Mouse (Mus musculus): ENCODE results near the gene Fcgrt. TPM values are rescaled to one million over a fixed set of nuclear protein-coding genes. Genes with fewer than 3 reads are reported as not detected.
A peak's percentile ranks its signal among the peaks of the same experiment; 100 is the strongest.

The Fcgrt gene
- total RNA-seq, 1 experiment, result 10.6 TPM

- Histone ChIP-seq H3K4me3 (ENCODE audit: insufficient read depth in 1 of 2, low read depth in 1 of 2, low read length in 2 of 2, poor library complexity in 1 of 2, severe bottlenecking in 1 of 2) (peak within 1 kb of the TSS; percentile 97 to 99), H3K9ac (ENCODE audit: insufficient read depth, low read depth, low read length, poor library complexity, severe bottlenecking) (peak within 1 kb of the TSS; percentile 92), H3K36me3 (ENCODE audit: control insufficient read depth, insufficient read depth, low read length, poor library complexity, severe bottlenecking) (peaks cover 22% of the 10 kb centered on the region), H3K9me3 (ENCODE audit: control insufficient read depth, insufficient read depth, low read depth, low read length) (no peaks in the 10 kb centered on the region), H3K27ac (ENCODE audit: insufficient read depth, low read depth, low read length, poor library complexity, severe bottlenecking) (peak within 1 kb of the TSS; percentile 96), H3K4me1 (ENCODE audit: control insufficient read depth in 2 of 2, insufficient read depth in 2 of 2, low read length in 2 of 2, poor library complexity in 1 of 2) (peaks cover 0 to 23% of the 10 kb centered on the region in 2 experiments; a peak in 2 of 4 replicates)
- in situ Hi-C loops (cut with MboI; ENCODE audit: low sequenced_read_pairs in 2 of 2, unreplicated experiment in 2 of 2), result no loop called here
- peak; percentile 24 for DNase-seq (ENCODE audit: low read depth, low spot score)
- TF ChIP-seq ZNF384 (IDR thresholded peaks at IDR 0.05; ENCODE audit: low read depth, low read length), result 0 out of 2 replicates have a peak, but pooled peaks have one; percentile 34
- TF ChIP-seq HCFC1 (IDR thresholded peaks at IDR 0.05; ENCODE audit: borderline replicate concordance, insufficient read depth, low read length), result no peak
- TF ChIP-seq CHD2 (IDR thresholded peaks at IDR 0.05; ENCODE audit: low read depth, low read length), result no peak
- no peak for TF ChIP-seq ZC3H11A (IDR thresholded peaks at IDR 0.05; ENCODE audit: borderline replicate concordance, low read depth, low read length)
- TF ChIP-seq MAFK (IDR thresholded peaks at IDR 0.05; ENCODE audit: insufficient read depth, low read depth, low read length), result no peak
Measured at GRCm38 (mm10) chr7:45052862-45053116, 50.9 kb downstream of the Fcgrt start, which contains the start of gene Prr12. Prr12 (minus strand) TSS chr7:45052881.

- no peak for DNase-seq (ENCODE audit: low read depth, low spot score)
- peak overlapping the region; percentile 97 to 99 for H3K4me3 ChIP-seq (ENCODE audit: insufficient read depth in 1 of 2, low read depth in 1 of 2, low read length in 2 of 2, poor library complexity in 1 of 2, severe bottlenecking in 1 of 2)
- H3K36me3 ChIP-seq (ENCODE audit: control insufficient read depth, insufficient read depth, low read length, poor library complexity, severe bottlenecking), result peaks cover 26% of the 10 kb centered on the region
- H3K4me1 ChIP-seq (ENCODE audit: control insufficient read depth in 2 of 2, insufficient read depth in 2 of 2, low read length in 2 of 2, poor library complexity in 1 of 2), result peaks cover 0 to 27% of the 10 kb centered on the region in 2 experiments; a peak in 2 of 4 replicates
- no peak for TF ChIP-seq ZC3H11A (IDR thresholded peaks at IDR 0.05; ENCODE audit: borderline replicate concordance, low read depth, low read length)
- no peak for TF ChIP-seq ZNF384 (IDR thresholded peaks at IDR 0.05; ENCODE audit: low read depth, low read length)
- TF ChIP-seq MAFK (IDR thresholded peaks at IDR 0.05; ENCODE audit: insufficient read depth, low read depth, low read length), result no peak
- no peak for TF ChIP-seq CHD2 (IDR thresholded peaks at IDR 0.05; ENCODE audit: low read depth, low read length)
- TF ChIP-seq HCFC1 (IDR thresholded peaks at IDR 0.05; ENCODE audit: borderline replicate concordance, insufficient read depth, low read length), result no peak
- in situ Hi-C loops (cut with MboI; ENCODE audit: low sequenced_read_pairs in 2 of 2, unreplicated experiment in 2 of 2), result no loop called here
- peak overlapping the region; percentile 96 for H3K27ac ChIP-seq (ENCODE audit: insufficient read depth, low read depth, low read length, poor library complexity, severe bottlenecking)
- no peaks in the 10 kb centered on the region for H3K9me3 ChIP-seq (ENCODE audit: control insufficient read depth, insufficient read depth, low read depth, low read length)
- peak overlapping the region; percentile 91 for H3K9ac ChIP-seq (ENCODE audit: insufficient read depth, low read depth, low read length, poor library complexity, severe bottlenecking)
Measured at GRCm38 (mm10) chr7:45052181-45052861, 51.3 kb downstream of the Fcgrt start.

- TF ChIP-seq CHD2 (IDR thresholded peaks at IDR 0.05; ENCODE audit: low read depth, low read length), result no peak
- TF ChIP-seq ZC3H11A (IDR thresholded peaks at IDR 0.05; ENCODE audit: borderline replicate concordance, low read depth, low read length), result no peak
- TF ChIP-seq MAFK (IDR thresholded peaks at IDR 0.05; ENCODE audit: insufficient read depth, low read depth, low read length), result no peak
- no peak for TF ChIP-seq HCFC1 (IDR thresholded peaks at IDR 0.05; ENCODE audit: borderline replicate concordance, insufficient read depth, low read length)
- TF ChIP-seq ZNF384 (IDR thresholded peaks at IDR 0.05; ENCODE audit: low read depth, low read length), result no peak
Measured at GRCm38 (mm10) chr7:45051601-45051974, 52.1 kb downstream of the Fcgrt start.

GRCm38 (mm10) chr7:45050945-45051600, 52.6 kb downstream of the Fcgrt start:
- DNase-seq (ENCODE audit: low read depth, low spot score), result peak; percentile 83
- H3K36me3 ChIP-seq (ENCODE audit: control insufficient read depth, insufficient read depth, low read length, poor library complexity, severe bottlenecking), result peaks cover 38% of the 10 kb centered on the region
- no peaks in the 10 kb centered on the region for H3K9me3 ChIP-seq (ENCODE audit: control insufficient read depth, insufficient read depth, low read depth, low read length)
- peaks cover 4 to 24% of the 10 kb centered on the region in 2 experiments; a peak in 3 of 4 replicates for H3K4me1 ChIP-seq (ENCODE audit: control insufficient read depth in 2 of 2, insufficient read depth in 2 of 2, low read length in 2 of 2, poor library complexity in 1 of 2)
- in situ Hi-C loops (cut with MboI; ENCODE audit: low sequenced_read_pairs in 2 of 2, unreplicated experiment in 2 of 2), result no loop called here
- peak overlapping the region; percentile 33 for H3K27ac ChIP-seq (ENCODE audit: insufficient read depth, low read depth, low read length, poor library complexity, severe bottlenecking)
- peak overlapping the region; percentile 91; the same call in 1 of the 2 replicates for H3K9ac ChIP-seq (ENCODE audit: insufficient read depth, low read depth, low read length, poor library complexity, severe bottlenecking)
- peak overlapping the region; percentile 97 to 99 for H3K4me3 ChIP-seq (ENCODE audit: insufficient read depth in 1 of 2, low read depth in 1 of 2, low read length in 2 of 2, poor library complexity in 1 of 2, severe bottlenecking in 1 of 2)
- TF ChIP-seq ZNF384 (IDR thresholded peaks at IDR 0.05; ENCODE audit: low read depth, low read length) (no peak), CHD2 (IDR thresholded peaks at IDR 0.05; ENCODE audit: low read depth, low read length) (peak; percentile 81)

More at GRCm38 (mm10) chr7:45051601-45051974, 52.1 kb downstream of the Fcgrt start:
- Histone ChIP-seq H3K4me1 (ENCODE audit: control insufficient read depth in 2 of 2, insufficient read depth in 2 of 2, low read length in 2 of 2, poor library complexity in 1 of 2) (peaks cover 2 to 25% of the 10 kb centered on the region in 2 experiments; a peak in 3 of 4 replicates), H3K36me3 (ENCODE audit: control insufficient read depth, insufficient read depth, low read length, poor library complexity, severe bottlenecking) (peaks cover 34% of the 10 kb centered on the region), H3K27ac (ENCODE audit: insufficient read depth, low read depth, low read length, poor library complexity, severe bottlenecking) (peak overlapping the region; percentile 33), H3K9me3 (ENCODE audit: control insufficient read depth, insufficient read depth, low read depth, low read length) (no peaks in the 10 kb centered on the region), H3K4me3 (ENCODE audit: insufficient read depth in 1 of 2, low read depth in 1 of 2, low read length in 2 of 2, poor library complexity in 1 of 2, severe bottlenecking in 1 of 2) (peak overlapping the region; percentile 97 to 99), H3K9ac (ENCODE audit: insufficient read depth, low read depth, low read length, poor library complexity, severe bottlenecking) (peak overlapping the region; percentile 91; the same call in 1 of the 2 replicates)
- in situ Hi-C loops (cut with MboI; ENCODE audit: low sequenced_read_pairs in 2 of 2, unreplicated experiment in 2 of 2), result no loop called here
- no peak for DNase-seq (ENCODE audit: low read depth, low spot score)

Measured in ES-E14 (cell line).